Mouse (Mus musculus) adrenal gland, adult (tissue): ENCODE data around the gene Gm11549.
A peak's percentile ranks its signal among the peaks of the same experiment; 100 is the strongest.

Experiments used
- DNase-seq, 2 experiments: peaks; one replicate each; pipeline ENCODE4 v3.0.0; 2022 to 2023; ENCODE audit warnings: low spot score in 1 of 2; ENCODE audit not compliant: inconsistent age in 2 of 2

Gene Gm11549

DNA sequence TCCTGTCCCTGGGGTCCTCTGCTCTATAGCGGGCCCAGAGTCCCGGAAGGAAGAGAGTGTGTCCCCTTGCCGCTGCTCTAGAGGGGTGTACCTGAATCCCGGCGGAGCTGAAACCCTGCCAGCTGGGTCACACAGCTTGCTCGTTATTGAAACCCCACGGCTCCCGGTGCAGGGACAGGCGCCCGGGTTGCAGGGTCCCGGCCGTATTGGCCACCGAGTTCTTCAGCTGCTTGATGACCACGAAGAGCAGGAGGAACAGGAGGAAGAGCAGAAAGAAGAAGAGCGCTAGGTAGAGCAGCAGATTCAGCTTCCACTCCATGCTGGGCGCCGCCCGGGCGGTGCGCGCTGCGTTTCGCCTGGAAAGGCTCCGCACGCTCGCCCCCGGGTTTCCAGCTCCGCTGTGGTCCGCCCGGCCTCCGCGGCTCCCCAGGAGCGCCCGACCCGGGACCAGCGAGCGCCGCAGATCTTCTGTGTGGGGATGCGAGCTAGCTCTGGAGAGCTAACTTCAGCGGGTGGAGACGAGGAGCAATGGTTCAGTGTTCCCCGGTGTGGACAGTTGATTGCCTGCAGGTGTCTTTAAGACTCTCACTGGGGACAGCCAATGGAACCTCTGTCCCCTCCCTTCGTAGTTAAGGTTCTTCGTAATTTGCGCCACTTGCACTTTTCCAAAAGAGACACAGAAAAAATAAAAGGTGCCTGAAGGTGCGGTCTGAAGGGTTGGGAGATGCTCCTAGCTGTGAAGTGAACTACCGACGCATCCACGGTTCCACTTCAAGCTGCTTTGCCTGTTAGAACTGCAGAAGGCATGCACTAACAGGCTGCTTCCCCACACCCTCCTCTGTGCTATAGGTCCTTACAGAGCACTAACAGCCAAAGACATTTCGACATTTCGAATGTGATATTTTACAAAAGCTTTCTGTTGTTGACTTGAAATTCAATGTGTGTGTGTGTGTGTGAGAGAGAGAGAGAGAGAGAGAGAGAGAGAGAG, at the start of gene Gm11549:
Gene Gm11549, minus strand, starts transcription at position 741 of the 988 bp plus-strand sequence.
- peak in 1 of 2 experiments; percentile 59 for DNase-seq

- DNase-seq: no peak
These were observed 48.2 kb upstream of the Gm11549 start for GRCm38 (mm10) chr3:36569836-36570235.

DNA sequence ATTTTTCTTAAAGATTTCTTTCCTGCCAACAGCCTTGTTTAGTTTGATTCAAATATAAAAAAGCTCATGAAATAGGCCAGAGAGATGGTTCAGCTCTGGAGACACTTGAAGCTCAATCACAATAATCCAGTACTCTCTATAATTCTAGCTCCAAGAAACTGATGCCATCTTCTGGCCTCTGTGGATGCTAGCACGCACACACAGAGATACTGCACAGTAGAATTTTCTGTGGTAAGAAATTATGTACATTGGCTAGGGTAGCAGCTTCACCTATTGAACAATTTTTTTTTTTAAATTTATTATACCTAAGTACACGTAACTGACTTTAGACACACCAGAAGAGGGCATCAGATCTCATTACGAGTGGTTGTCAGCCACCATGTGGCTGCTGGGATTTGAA, 42.1 kb upstream of the Gm11549 start:
- no peak for DNase-seq

GRCm38 (mm10) chr3:36559606-36560005, 38.0 kb upstream of the Gm11549 start:
- no peak for DNase-seq

DNA sequence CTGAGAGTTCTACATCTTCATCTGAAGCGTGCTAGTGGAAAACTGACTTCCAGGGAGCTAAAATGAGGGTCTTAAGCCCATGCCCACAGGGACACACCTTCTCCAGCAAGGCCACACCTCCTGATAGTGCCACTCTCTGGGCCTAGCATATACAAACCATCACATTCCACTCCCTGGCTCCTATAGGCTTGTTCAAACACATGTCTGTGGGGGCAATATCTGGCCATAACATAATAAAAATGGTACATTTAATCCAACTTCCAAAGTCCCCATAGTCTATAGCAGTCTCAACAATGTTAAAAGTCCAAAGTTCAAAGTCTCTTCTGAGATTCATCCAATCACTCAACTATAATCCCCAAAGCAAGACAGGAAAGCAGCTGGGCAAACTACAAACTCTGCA, 36.0 kb upstream of the Gm11549 start:
- no peak for DNase-seq

- peak; percentile 94 to 99 for DNase-seq
These were observed 30.9 kb upstream of the Gm11549 start, which contains the start of gene Exosc9 for GRCm38 (mm10) chr3:36552406-36553047. TSS of gene Exosc9 (plus strand) at chr3:36552606.

GRCm38 (mm10) chr3:36551851-36552384, 30.3 kb upstream of the Gm11549 start:
- DNase-seq: peak in 1 of 2 experiments; percentile 82

GRCm38 (mm10) chr3:36551343-36551742, 29.7 kb upstream of the Gm11549 start:
- peak in 1 of 2 experiments; percentile 20 for DNase-seq

DNA sequence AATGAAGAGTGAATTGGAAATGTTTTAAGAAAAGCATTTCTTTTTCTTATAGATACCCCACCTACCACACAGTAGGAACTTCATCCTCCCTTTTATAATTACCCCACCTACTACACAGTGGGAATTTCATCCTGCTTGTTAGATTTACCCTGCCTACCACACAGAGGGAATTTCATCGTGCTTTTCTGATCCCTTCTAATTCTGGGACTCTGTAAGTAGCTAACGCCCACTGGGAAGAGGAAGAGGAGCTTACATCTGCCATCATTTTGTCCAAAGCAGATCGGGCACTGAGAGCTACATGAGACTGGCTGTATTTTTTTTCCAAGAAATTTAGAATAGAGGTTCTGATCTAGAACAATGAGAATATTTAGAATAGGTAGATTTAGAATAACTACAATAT, 23.3 kb upstream of the Gm11549 start:
- DNase-seq: no peak

GRCm38 (mm10) chr3:36541399-36541798, 19.8 kb upstream of the Gm11549 start:
- DNase-seq: no peak

GRCm38 (mm10) chr3:36540756-36541155, 19.1 kb upstream of the Gm11549 start:
- DNase-seq: peak; percentile 35 to 61

DNA sequence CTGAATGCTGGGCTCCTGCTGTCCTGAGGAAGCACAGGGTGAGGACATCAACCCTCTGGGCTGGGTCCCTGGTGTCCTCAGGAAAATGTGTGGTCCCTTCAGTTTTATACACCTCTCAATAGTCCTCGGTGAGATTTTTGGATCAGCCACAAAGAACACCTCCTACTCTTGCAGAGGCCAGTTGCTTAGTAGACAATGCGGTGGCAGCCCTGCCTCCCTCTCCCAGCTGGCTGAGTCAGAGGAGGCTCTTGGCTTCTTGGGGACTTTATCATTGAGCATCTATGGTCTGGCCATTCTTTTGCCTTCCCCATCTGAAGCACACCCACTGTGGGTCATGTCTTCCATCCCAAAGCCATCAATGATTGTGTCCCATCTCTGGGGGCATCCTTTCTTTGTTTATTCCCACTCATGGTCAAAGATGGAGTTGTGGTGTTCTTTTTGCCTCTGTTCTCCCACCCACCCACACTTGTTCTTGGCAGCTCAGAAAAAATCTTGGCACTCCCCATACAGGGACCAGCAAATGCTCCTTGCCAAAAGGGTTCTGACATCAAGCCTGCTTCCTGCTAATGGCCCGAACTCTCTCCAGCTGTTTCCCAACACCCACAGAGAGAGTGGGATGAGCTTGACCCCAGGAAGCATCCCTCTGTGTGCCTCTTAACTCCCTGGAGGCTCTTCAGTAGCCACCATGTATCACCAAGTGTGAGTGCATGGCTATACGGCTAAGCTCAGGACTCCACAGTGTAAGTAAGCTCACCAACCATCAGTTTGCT, 16.3 kb upstream of the Gm11549 start:
- no peak for DNase-seq

DNA sequence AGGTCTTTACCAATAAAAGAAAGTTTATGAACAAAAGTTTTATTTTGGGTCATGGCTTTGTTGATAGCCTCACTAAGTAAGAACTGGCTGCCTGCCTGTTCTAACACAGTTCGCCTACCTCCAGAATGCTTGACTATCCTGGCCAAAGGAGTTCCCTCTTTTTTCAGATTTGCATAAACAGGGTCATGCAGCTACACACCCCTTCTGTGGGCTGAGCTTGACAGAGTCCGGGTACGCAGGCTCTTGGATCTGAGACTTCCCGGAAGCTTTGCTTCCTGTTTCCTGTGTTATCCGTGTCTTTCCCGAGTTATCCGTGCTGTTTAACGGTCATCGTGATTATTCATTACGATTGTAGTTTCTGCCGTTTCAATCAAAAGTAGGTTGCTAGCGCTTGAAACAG, 14.4 kb upstream of the Gm11549 start:
- DNase-seq: no peak

- peak in 1 of 2 experiments; percentile 45 for DNase-seq
These were observed 11.6 kb upstream of the Gm11549 start for GRCm38 (mm10) chr3:36533201-36533672.

DNA sequence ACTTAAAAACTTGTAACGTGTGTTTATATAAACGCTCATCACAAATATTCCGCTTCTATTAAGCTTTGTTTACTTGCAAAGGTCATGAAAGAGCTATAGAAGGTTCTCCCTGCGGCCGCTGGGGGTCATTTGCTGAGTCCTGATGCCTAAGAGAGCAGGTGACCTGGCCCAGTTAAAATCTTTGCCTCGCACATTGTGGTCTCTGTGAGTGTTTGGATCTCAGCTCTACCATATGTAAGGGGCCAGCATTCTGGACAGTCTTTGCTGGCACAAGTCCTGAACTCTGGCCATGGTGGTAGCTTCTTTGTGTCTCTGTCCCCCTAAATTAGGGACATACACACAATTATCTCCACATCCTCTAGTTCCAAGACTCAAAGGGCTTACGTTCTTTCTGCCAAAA, 11.1 kb upstream of the Gm11549 start:
- peak in 1 of 2 experiments; percentile 30 for DNase-seq

DNA sequence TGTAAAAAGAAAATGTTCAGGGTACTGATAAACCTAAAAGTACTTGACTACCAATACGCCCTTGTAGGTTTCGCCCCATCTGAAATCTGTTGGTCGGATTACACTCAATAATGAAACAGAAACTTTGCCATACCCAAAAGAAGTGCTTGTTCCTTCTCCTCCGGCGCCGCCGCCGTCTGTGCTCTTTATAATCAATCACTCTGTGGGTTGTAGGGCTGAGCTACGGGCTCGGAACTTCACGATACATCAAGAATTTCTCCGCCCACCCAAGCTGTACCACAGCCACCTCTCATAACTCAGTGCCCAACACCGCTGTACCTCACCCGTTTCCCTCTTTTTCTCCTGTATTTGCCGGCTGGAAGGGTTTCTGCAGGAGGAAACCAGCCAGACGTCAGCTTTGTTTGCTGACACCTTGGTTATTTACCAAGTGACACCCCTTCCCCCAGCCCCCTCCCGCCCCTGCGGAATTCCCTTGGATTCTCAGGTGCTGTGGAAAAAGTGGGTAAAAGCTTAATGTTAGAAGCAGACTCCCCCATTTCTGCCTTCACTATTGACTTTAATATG, 10.4 kb upstream of the Gm11549 start:
- peak in 1 of 2 experiments; percentile 46 for DNase-seq

DNA sequence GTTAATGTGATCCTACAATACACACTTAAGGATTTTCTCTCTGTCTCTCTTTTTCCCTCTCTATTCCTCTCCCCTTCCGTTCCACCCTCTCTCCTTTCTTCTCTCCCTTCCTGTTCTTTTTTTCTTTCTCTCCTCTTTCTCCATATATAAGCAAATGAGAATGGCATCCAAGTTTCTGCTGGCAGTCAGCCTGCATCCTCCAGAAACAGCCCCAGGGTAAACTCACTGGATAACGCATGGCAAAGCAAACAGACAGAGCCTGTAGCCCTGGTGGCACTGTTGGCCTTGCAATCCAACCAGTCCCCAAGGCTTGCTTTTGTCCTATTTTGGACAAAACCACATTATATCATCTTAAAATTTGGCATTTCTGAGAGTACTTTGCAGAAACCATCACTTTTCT, 9.6 kb upstream of the Gm11549 start:
- no peak for DNase-seq

DNA sequence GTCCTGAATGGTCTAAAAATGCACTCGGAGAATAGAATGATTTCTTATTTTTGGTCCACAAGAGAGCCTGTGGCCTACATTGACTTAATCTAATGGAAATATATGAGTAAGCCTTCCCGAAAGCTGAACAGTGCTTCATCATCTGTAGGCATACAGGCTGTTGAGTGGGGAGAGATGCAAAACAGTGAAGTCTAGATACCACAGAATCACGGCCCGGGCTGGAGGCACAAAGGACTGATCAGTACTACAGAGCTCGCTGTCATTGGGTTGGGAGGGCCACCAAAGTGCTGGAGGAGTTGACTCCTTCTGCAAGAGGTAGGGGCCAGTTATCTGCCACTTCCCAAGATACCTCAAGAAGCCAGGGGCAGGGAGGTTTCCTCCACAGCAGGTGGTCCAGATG, 9.2 kb upstream of the Gm11549 start:
- no peak for DNase-seq

DNA sequence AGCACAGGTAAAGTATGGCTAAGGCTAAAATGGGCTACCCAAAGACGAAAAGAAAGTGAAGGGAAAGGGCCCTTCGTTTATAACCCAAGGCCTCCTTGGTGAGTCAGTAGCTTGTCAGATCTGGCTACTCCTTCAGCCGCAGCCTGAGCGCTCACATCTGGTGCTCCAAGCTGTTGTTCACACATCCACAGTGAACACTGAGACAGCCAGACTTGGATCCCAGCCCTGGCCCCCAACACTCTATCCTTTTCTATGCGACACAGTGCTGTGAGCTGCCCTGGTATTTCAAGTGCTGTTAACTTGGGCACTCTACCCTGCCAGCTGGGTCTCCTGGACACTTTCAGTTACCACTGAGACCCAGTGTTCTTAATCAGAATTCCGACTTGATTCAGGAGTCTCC, 8.7 kb upstream of the Gm11549 start:
- DNase-seq: no peak

GRCm38 (mm10) chr3:36524466-36524865, 2.9 kb upstream of the Gm11549 start:
- DNase-seq: no peak
